Mouse (Mus musculus): ENCODE data around the gene Edem2. TPM values are rescaled to one million over a fixed set of nuclear protein-coding genes. Genes with fewer than 3 reads are reported as not detected.

Edem2 gene
- polyA plus RNA-seq, 1 experiment from 2014 or later: 39.0 TPM

DNA sequence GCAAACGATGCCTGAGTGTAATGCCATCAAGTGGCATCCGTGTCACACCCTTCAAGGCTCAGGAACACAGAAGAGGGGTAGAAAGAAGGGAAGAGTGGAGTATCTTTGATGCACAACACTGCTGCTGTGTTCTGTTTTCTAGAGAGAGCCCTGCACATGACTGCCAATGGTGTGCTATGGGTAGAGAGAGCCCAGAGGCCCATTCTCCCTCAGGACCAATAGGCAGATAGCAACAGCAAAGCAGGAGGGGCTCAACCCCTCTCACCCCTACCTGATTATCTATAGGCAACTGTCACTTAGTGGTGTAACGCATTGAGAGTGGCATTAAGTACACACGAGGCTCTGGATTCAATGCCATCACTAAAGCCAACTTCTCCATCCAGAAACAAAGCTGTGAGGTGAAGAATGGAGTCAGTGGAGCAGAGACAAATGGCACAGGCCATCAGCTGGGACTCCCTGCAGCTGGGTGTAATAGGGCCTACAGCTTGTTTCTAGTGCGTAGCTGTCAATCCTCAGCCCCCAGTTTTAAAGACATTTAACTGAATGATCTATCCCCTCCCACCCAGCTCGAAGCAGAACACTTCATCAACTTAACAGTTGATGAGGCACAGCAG is 73.4 kb downstream of the Edem2 start:
- peaks cover 92% of the 10 kb centered on the region for H3K36me3 ChIP-seq
- ATAC-seq (replicated peaks; ENCODE audit: low FRiP score): no peak
- 84% methylated on average over 6 of the region's 6 CpGs for WGBS

DNA sequence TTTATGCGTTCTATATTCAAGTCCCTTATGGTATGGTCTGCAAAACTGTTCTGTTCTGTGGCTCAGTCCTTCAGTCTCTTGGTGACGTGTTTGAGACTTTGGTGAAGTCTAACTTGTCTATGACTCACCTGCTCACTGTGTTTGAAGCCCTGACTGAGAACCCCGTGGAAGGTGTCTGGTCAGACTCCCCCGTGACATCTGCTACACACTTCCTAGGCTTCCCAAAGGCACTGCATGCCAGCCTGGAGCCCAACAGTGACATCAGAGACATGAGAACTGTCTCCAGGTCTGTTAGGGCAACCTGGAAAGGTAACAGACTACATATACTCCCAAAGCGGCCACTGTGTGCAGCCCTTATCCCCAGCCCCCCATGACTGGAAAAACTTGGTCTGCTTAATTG is 76.7 kb downstream of the Edem2 start:
- Histone ChIP-seq H3K4me2 (no peak overlapping the region), H3K4me3 (replicated peaks) (no peak overlapping the region), H3K36me3 (peaks cover 98% of the 10 kb centered on the region), H3K27me3 (no peaks in the 10 kb centered on the region), H3K27ac (no peak overlapping the region), H3K9ac (no peak overlapping the region), H3K9me3 (replicated peaks) (no peaks in the 10 kb centered on the region), H3K4me1 (no peaks in the 10 kb centered on the region)
- WGBS: 92% methylated on average over 5 of the region's 5 CpGs
- ATAC-seq (replicated peaks; ENCODE audit: low FRiP score): no peak

More for the DNA sequence above, 73.4 kb downstream of the Edem2 start:
- Histone ChIP-seq H3K27ac (no peak overlapping the region), H3K27me3 (no peaks in the 10 kb centered on the region), H3K4me1 (no peaks in the 10 kb centered on the region), H3K9me3 (replicated peaks) (no peaks in the 10 kb centered on the region), H3K9ac (no peak overlapping the region), H3K4me2 (no peak overlapping the region), H3K4me3 (replicated peaks) (no peak overlapping the region)

Other genes with a start within 250 kb of the Edem2 start
- gene Acss2, start 211.5 kb downstream of the Edem2 start, polyA plus RNA-seq (2015; fragmentation: Nextera tagmentation; extraction: Ambion mirVana): 12.5 and 13.0 TPM in 2 replicates
- gene Ggt7, start 211.2 kb downstream of the Edem2 start, polyA plus RNA-seq (2015; fragmentation: Nextera tagmentation; extraction: Ambion mirVana): 3.2 and 4.5 TPM in 2 replicates
- 40.1 and 45.0 TPM in 2 replicates for gene Gss, start 136.7 kb downstream of the Edem2 start, polyA plus RNA-seq (2015; fragmentation: Nextera tagmentation; extraction: Ambion mirVana)
- 0.93 and 1.7 TPM in 2 replicates for gene Myh7b, start 118.3 kb downstream of the Edem2 start, polyA plus RNA-seq (2015; fragmentation: Nextera tagmentation; extraction: Ambion mirVana)
- gene Trpc4ap, start 37.1 kb downstream of the Edem2 start, polyA plus RNA-seq (2015; fragmentation: Nextera tagmentation; extraction: Ambion mirVana): 123 and 138 TPM in 2 replicates
- gene Gm17581, start 6.4 kb upstream of the Edem2 start, polyA plus RNA-seq (2015; fragmentation: Nextera tagmentation; extraction: Ambion mirVana): not detected in 2 replicates
- 11.1 and 12.3 TPM in 2 replicates for gene Procr, start 21.6 kb upstream of the Edem2 start, polyA plus RNA-seq (2015; fragmentation: Nextera tagmentation; extraction: Ambion mirVana)
- 0.14 and 0.16 TPM in 2 replicates for gene Mmp24, start 45.9 kb upstream of the Edem2 start, polyA plus RNA-seq (2015; fragmentation: Nextera tagmentation; extraction: Ambion mirVana)
- 14.5 and 18.1 TPM in 2 replicates for gene BC029722, start 90.0 kb upstream of the Edem2 start, polyA plus RNA-seq (2015; fragmentation: Nextera tagmentation; extraction: Ambion mirVana)
- 204 and 210 TPM in 2 replicates for gene Eif6, start 97.5 kb upstream of the Edem2 start, polyA plus RNA-seq (2015; fragmentation: Nextera tagmentation; extraction: Ambion mirVana)
- gene Fam83c, start 105.4 kb upstream of the Edem2 start, polyA plus RNA-seq (2015; fragmentation: Nextera tagmentation; extraction: Ambion mirVana): 0.15 and 0.19 TPM in 2 replicates
- gene Uqcc1, start 200.8 kb upstream of the Edem2 start, polyA plus RNA-seq (2015; fragmentation: Nextera tagmentation; extraction: Ambion mirVana): 66.6 and 81.7 TPM in 2 replicates
- not detected in 2 replicates for gene Gm15557, start 211.3 kb upstream of the Edem2 start, polyA plus RNA-seq (2015; fragmentation: Nextera tagmentation; extraction: Ambion mirVana)
- gene Gdf5, start 215.9 kb upstream of the Edem2 start, polyA plus RNA-seq (2015; fragmentation: Nextera tagmentation; extraction: Ambion mirVana): 0.51 and 0.84 TPM in 2 replicates
- gene Cep250, start 227.0 kb upstream of the Edem2 start, polyA plus RNA-seq (2015; fragmentation: Nextera tagmentation; extraction: Ambion mirVana): 21.9 and 24.4 TPM in 2 replicates

All from kidney, embryonic 15.5 days (tissue).